Mouse (Mus musculus) heart, adult 2 months (tissue): ENCODE results near the gene Glrb.

Source experiments
- CTCF ChIP-seq: fragments of 200-600 bp; IDR thresholded peaks from 2 replicates; pipeline ENCODE4 v1.8.1; 2022; ENCODE audit warnings: antibody characterized with exemption, mild to moderate bottlenecking, moderate library complexity
- EP300 ChIP-seq: fragments of 200-500 bp; IDR thresholded peaks from 2 replicates; pipeline ENCODE4 v1.6.1; 2011; ENCODE audit warnings: low read depth, low read length, control low read depth; ENCODE audit not compliant: insufficient read depth
- POLR2A ChIP-seq: fragments of 200-500 bp; IDR thresholded peaks from 2 replicates; pipeline ENCODE4 v1.6.1; 2011; ENCODE audit warnings: mild to moderate bottlenecking, low read depth, low read length, control low read depth; ENCODE audit not compliant: insufficient read depth

DNA sequence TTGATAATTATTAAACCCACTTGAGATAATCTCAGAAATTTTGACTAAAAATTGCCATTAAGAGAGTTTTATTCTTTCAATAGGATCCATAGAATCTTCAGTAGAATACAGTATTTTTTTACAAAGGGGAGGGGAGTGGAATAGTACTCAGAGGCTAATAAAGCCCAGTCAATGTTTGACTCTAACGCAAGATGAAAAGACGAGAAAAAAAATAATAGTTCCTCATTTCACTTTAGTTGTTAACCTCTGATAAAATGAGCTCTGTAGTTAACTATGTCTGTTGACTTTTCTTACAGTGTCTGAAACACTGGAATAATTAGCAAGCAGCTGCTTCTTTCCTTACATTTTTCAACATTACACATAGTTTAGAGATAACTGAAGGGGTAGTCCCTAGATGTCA lies 118.2 kb downstream of the Glrb start:
- TF ChIP-seq CTCF (no peak), POLR2A (no peak), EP300 (no peak)
